Comparison of ENCODE assay signal across 25 mouse cellular contexts in the genomic region with DNA sequence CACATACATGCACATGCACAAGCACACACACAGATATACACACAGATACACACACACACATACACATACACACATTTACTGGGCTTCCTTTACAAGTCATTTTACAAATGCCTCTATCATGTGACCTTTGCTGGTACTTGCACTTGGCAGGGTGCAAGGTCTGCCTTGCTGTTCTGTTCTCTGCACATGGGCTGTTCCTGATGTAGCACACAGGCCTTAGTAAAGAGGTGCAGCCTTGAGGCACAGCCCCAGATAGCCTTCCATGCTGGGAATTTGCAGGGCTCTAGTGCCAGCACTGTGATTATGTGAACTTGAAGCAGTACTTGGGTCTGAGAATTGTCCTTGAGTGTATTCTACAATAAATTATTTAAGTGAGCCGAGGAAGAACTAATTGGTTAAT.
DNase-seq lines count a peak whose midpoint lies in the region; ATAC-seq lines count a peak whose summit lies in the region.
"Had no signal": no experiment of that assay in that cellular context is flagged by ENCODE, and none has a peak within 500 bp of the region (broad histone marks: within the 10 kb centered on the region; RNA-seq: fewer than 3 reads in every experiment).

No protein-coding gene starts in this region.

- no peak overlapping the region for H3K9ac ChIP-seq in heart, embryonic 11.5 days (ENCODE audit: low read depth, low read length)
- H3K9ac ChIP-seq: embryonic facial prominence, embryonic 13.5 days; embryonic facial prominence, embryonic 15.5 days; forebrain, embryonic 12.5 days had no signal

- H3K27ac ChIP-seq in heart, embryonic 11.5 days (ENCODE audit: low read depth, low read length), result no peak overlapping the region
- H3K27ac ChIP-seq: embryonic facial prominence, embryonic 13.5 days; embryonic facial prominence, embryonic 15.5 days; forebrain, embryonic 10.5 days; forebrain, embryonic 12.5 days had no signal

- no peaks in the 10 kb centered on the region for H3K27me3 ChIP-seq in heart, embryonic 11.5 days (ENCODE audit: control insufficient read depth, insufficient read depth, low read length)
- H3K27me3 ChIP-seq: CH12.LX; embryonic facial prominence, embryonic 13.5 days; embryonic facial prominence, embryonic 15.5 days; Patski had no signal

- WGBS in heart, embryonic 11.5 days (ENCODE audit: insufficient replicate concordance), result 62% methylated on average over 1 of the region's 1 CpGs

- no peaks in the 10 kb centered on the region for H3K36me3 ChIP-seq in heart, embryonic 11.5 days (ENCODE audit: control insufficient read depth, insufficient read depth, low read length)
- H3K36me3 ChIP-seq: embryonic facial prominence, embryonic 13.5 days; embryonic facial prominence, embryonic 15.5 days; forebrain, embryonic 10.5 days; forebrain, embryonic 12.5 days; G1E had no signal

- H3K4me3 ChIP-seq in heart, embryonic 11.5 days (ENCODE audit: low read depth, low read length), result no peak overlapping the region
- H3K4me3 ChIP-seq: embryonic facial prominence, embryonic 13.5 days; embryonic facial prominence, embryonic 15.5 days; erythroblast, embryonic 14.5 days; forebrain, embryonic 10.5 days; forebrain, embryonic 12.5 days had no signal

- peak; percentile 43 for DNase-seq in adrenal gland, adult 2 months
- DNase-seq in adrenal gland, postnatal 4 days (ENCODE audit: low spot score in 2 of 2), result no peak
- DNase-seq in heart, adult 11 months, result peak; percentile 31
- peak; percentile 23 for DNase-seq in adrenal gland, postnatal 10 days
- DNase-seq in adrenal gland, postnatal 14 days, result peak; percentile 17
- no peak for DNase-seq in frontal cortex, postnatal 10 days (ENCODE audit: low spot score in 2 of 2)
- DNase-seq in lung, postnatal 36 days, result no peak
- DNase-seq: cerebellum, adult 11 months; cerebellum, adult 18-20 months; cerebellum, adult 8-10 months; cerebellum, adult 9-11 months; cerebellum, postnatal 36 days had no signal

- no peaks in the 10 kb centered on the region for H3K9me3 ChIP-seq in heart, embryonic 11.5 days (replicated peaks; ENCODE audit: control insufficient read depth, low read length)
- H3K9me3 ChIP-seq: embryonic facial prominence, embryonic 13.5 days; embryonic facial prominence, embryonic 15.5 days; forebrain, embryonic 10.5 days; forebrain, embryonic 12.5 days had no signal

- no peak overlapping the region for H3K4me2 ChIP-seq in heart, embryonic 11.5 days
- H3K4me2 ChIP-seq: embryonic facial prominence, embryonic 13.5 days; embryonic facial prominence, embryonic 15.5 days; forebrain, embryonic 12.5 days had no signal

- 0 out of 2 replicates have a peak, but pooled peaks cover 5% of the 10 kb centered on the region for H3K4me1 ChIP-seq in heart, embryonic 11.5 days (ENCODE audit: control insufficient read depth, insufficient read depth, low read length)
- H3K4me1 ChIP-seq: embryonic facial prominence, embryonic 13.5 days; embryonic facial prominence, embryonic 15.5 days had no signal

- no peak for ATAC-seq in heart, embryonic 11.5 days (replicated peaks; ENCODE audit: insufficient number of reproducible peaks, low FRiP score, low TSS enrichment)
- ATAC-seq: activated CD4-positive, CD25-positive, alpha-beta regulatory T cell, adult 4 months; CD4-positive, CD25-positive, alpha-beta regulatory T cell, adult 4 months; forebrain, embryonic 14.5 days; forebrain, embryonic 16.5 days; Patski had no signal

Comparison
In these comparisons a context has a peak if more than half of its experiments do, and no peak if none do; other contexts are left out.
1. DNase-seq: peak in adrenal gland, adult 2 months (single experiment), heart, adult 11 months (single experiment), adrenal gland, postnatal 10 days (single experiment) and adrenal gland, postnatal 14 days (single experiment); none in adrenal gland, postnatal 4 days (0 of 2), frontal cortex, postnatal 10 days (0 of 2) and lung, postnatal 36 days (single experiment).